Mouse (Mus musculus): ENCODE data around the gene Sox6.

Gene Sox6

DNA sequence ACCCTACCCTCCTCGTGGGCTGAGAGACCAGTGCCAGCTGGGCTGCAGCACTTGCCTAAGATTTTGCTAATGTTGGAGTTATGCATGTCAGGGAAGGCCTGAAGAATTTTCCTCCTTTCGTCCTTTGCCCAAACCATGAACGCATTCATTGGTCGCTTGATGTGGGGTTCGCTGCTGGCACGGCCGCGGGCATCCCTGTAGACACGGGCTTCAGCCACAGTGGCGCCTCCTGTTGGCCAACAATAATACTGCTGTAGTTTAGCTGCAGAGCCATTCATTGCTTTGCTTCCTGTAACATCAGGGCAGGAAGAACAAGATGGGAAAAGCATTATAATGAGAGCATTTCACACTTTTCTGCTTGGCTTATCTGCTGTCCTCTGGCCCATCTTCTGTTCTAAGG is 549.0 kb downstream of the Sox6 start:
- no peak for DNase-seq (ENCODE audit: low spot score in 2 of 2)

DNA sequence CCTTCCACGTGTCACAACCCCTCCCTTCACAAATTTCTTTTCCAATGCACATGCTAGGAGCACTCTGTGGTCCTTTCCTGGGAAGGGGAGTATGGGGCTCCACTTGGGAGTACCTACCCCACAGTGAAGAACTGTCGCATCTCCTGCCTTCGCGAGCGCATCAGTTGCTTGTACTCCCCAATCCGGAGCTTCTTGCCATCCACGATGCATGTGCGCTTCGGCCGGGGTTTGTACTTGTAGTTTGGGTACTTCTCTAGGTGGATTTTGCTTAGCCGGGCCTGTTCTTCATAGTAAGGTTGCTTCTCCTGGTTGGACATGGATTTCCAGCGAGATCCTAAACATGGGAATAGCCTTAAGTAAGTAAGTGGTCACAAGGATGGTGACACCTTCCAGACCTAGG is 552.2 kb downstream of the Sox6 start:
- DNase-seq (ENCODE audit: low spot score in 2 of 2): no peak

GRCm38 (mm10) chr7:115485664-115486409 is 552.8 kb downstream of the Sox6 start:
- DNase-seq (ENCODE audit: low spot score in 2 of 2): no peak

DNA sequence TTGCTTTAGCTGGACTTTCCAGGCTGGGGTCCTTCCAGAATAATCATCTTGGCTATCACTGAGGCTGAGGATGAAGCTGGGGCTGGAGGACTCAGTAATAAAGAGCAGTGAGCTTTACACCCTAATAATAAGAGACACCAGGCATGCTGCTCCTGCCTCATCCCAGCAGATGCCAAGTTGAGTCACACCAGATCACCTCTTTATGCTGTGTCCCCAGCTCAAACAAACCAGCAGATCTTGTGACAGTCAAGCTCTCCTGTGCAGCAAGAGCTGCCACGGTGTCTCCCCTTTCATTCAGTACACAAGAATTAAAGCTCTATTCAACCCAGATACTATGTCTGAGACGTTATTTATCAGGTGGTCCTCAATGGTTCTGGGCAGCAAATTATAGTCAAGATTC is 560.8 kb downstream of the Sox6 start:
- no peak for DNase-seq (ENCODE audit: low spot score in 2 of 2)

DNA sequence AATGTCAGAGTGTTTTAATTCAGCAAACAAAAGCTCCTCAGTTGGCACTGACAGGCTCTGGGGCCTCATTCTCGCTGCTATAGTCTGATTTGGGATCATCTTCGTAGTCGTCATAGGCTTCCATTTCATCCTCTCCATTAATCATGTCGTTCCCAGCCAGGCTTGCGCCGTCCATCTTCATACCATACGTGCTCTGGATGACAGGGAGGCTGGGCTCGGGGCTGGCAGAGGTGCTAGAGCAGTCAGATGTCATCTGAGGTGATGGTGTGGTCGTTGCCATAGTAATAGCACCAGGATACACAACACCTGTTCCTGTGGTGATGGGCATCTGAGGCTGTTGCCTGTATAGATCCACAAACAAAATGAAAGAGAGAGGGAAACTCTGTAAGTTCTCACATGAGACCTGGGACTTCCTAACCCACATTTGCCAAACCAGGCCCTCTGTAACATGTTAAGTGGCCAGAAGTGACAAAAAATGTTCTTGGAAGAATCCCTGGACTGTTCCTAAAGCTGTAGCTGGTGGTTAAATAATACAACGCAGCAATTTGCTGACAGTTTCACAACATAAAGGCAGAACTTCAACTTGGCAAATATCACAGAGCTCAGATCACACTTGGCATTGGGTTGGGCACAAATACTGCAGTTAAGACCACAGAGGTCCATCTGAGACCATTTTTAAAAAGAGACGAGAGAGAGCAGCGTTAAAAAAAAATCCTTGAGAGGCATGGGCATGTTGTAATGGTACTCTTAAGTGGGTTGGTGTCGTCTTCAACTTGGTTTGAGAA is 561.5 kb downstream of the Sox6 start:
- no peak for DNase-seq (ENCODE audit: low spot score in 2 of 2)

DNA sequence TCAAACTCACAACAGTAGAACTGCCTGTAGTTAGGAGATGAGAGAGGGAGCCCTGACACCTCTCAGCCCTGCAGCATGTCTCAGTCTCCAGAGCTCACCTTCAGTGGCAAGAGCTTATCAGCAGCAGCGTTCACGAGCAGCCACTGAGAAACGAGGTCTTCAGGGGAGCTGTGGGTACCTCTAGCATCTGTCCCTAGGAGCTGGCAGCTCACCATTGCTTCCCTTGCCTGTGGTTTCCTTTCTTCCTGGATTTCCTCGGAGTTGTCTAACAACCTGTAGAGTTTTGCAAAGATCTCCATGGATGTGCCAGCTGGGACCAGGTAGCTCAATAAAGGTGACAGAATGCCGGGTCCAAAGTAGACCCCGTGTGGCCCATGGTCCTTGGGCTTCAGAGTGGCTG is 563.4 kb downstream of the Sox6 start:
- DNase-seq (ENCODE audit: low spot score in 2 of 2): no peak

- DNase-seq (ENCODE audit: low spot score in 2 of 2): no peak
Observed at GRCm38 (mm10) chr7:115474115-115474514, 564.5 kb downstream of the Sox6 start.

DNA sequence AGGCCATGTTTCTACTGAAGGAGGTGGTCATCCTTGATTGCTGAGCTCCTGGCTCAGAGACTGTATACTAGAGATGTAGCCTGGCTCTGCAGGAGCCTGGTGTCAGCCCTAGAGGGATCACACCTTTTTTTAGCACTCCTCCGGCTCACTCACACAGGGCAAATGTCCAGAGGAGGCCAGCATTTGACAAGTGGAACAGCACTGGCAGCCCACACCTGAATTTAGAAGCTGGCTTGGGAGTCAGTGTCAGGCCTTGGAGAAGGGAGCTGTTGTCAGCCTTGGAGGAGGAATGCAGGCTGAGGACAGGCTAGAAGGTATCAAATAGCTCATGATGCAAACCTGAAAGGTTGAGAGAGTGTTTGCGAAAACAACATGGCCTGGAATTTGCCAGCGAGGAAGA is 565.7 kb downstream of the Sox6 start:
- DNase-seq (ENCODE audit: low spot score in 2 of 2): no peak

GRCm38 (mm10) chr7:115471521-115471920 is 567.1 kb downstream of the Sox6 start:
- DNase-seq (ENCODE audit: low spot score in 2 of 2): no peak

- no peak for DNase-seq (ENCODE audit: low spot score in 2 of 2)
Observed at GRCm38 (mm10) chr7:115466811-115467210, 571.8 kb downstream of the Sox6 start.

DNA sequence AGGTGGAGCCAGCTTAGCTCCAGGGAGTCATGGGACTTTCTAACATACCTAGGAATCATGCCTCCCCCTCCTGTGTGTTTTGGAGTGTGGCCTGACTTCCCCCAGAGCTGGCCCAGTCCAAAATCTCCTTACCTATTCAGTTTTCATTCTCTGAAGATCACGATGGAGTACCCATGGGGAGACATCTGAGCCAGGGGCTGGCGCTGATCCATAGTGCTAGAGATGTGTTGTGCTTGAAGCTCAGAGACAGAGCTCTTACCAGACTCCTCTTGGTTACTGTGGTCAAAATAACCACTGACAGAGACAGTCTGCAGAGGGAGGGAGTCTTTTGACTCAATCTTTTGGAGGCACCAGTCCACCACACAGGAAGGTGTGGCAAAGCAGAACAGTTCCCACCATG is 575.2 kb downstream of the Sox6 start:
- DNase-seq (ENCODE audit: low spot score in 2 of 2): no peak

- no peak for DNase-seq (ENCODE audit: low spot score in 2 of 2)
Observed at GRCm38 (mm10) chr7:115462276-115462675, 576.3 kb downstream of the Sox6 start.

- no peak for DNase-seq (ENCODE audit: low spot score in 2 of 2)
Observed at GRCm38 (mm10) chr7:115454988-115455387, 583.6 kb downstream of the Sox6 start.

GRCm38 (mm10) chr7:115453713-115454073 is 584.9 kb downstream of the Sox6 start:
- DNase-seq (ENCODE audit: low spot score in 2 of 2): no peak

DNA sequence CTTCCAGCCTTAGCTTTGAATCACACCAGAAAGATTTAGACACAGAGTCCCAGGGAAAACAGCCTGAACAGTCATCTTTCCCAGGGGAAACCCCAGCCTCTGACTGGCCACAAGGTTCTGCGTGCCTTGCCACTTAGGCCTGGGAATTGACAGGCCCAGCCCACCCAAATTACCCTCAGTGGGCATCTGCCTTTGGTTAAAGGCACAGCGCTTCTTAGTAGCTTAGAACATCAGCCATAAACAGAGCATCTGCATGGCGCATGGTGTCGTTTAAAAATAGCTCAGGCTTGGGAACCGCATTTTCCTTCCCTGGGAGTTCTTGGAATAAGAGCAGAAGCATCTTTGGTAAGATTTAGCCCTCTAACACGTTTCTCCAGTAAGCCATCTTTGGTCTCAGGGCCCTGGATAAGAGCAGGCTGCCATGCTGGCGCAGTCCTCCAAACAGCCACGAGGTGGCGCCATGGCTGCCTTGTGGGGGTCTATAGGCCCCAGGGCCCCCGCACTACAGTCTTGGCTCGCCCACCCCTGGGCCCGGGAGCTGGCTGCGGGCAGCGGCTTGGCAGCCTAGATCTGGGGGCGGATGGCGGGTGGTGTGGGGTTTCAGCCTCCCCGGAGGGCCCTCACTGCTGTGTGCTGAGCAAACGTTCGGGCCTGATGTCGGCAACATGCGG is 585.4 kb downstream of the Sox6 start:
- peak in 1 of 2 experiments; percentile 30 for DNase-seq (ENCODE audit: low spot score in 2 of 2)

- no peak for DNase-seq (ENCODE audit: low spot score in 2 of 2)
Observed at GRCm38 (mm10) chr7:115450431-115451195, 588.0 kb downstream of the Sox6 start.

GRCm38 (mm10) chr7:115448403-115449025 is 590.1 kb downstream of the Sox6 start:
- DNase-seq (ENCODE audit: low spot score in 2 of 2): no peak

GRCm38 (mm10) chr7:115447091-115447490 is 591.5 kb downstream of the Sox6 start:
- DNase-seq (ENCODE audit: low spot score in 2 of 2): no peak

DNA sequence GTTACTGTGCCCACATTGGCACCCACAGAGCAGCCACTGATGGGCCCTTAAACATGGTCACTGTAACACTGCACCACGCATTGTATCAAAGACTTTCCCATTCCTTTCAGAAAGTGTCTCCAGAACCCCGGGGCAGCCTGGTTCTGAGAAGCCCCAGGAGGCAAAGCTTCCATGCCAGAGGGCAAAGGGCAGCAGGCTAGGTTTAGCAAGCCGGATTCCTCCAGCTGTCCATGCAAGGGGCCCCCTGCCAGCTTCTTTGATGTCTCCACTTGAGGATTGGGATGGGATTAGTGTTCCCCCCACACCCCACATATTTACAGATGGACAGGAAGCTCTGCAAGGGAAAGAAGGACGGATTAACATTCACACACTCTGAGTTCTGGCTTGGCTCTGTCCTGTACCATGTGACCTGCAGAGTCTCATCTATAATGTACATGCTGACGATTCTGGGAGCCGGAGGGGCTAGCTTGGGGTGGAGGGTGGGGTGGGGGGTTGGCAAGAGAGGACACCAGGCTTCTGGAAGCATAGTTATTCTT is 592.0 kb downstream of the Sox6 start:
- DNase-seq (ENCODE audit: low spot score in 2 of 2): no peak

DNA sequence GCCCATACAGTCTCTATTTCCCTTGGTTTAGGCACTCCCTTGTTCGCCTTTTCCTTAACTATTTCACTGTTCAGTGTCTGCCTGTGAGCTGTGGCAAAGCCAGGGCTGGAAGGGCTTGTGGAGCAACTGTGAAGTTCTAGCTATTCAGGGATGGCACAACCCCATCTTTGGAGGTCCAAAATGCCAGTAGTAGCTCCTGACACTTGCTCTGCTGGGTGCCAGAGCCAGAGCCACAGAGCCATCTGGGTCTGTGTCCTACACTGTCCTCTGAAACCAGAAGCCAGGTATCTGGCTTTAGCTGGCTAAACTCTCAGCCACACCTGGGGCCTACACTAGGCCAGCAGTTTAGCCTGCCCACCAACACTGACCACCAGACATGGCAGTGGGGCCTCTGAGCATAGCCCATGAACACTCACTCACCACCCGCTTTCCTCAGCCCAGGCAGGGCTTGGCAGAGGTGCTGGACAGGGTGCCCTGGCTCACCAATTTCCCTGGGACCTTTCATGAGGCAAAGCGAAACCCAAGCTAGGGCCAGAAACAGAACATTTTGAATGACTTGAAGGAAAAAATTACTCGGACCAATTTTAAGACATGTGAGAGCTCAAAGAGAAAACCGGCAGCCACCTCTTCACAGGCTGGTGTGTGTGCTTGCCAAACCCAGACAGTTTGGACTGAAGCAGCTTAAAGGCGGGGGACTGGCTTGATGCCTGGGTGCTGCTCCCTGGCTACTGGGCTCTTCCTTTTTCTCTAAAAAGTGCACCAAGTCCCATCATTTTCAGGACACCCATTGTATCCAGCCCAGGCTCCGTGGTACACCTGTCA is 612.2 kb downstream of the Sox6 start:
- peak; percentile 18 to 27 for DNase-seq (ENCODE audit: low spot score in 2 of 2)
